Mouse (Mus musculus) MEL (cell line): ENCODE results near the gene Grik4. TPM values are rescaled to one million over a fixed set of nuclear protein-coding genes. Genes with fewer than 3 reads are reported as not detected.

Experiments
- DNase-seq: peaks from one replicate; pipeline ENCODE4 v3.0.0; 2011; ENCODE audit warnings: low read depth, low spot score
- H3K27ac ChIP-seq: 2 replicates; pipeline ENCODE4 v1.5.1; 2012; ENCODE audit warnings: low read depth, mild to moderate bottlenecking, control low read depth, low read length, moderate library complexity; ENCODE audit not compliant: control insufficient read depth
- H3K27me3 ChIP-seq, 2 experiments: fragments of 150-350 bp in 1 of 2; sonication (generic) in 1 of 2; 2 replicates each; pipeline ENCODE4 v1.6.1; 2012; ENCODE audit warnings: low read length in 2 of 2, mild to moderate bottlenecking in 2 of 2, improper control_type of control experiment in 1 of 2, moderate library complexity in 1 of 2; ENCODE audit not compliant: insufficient read depth in 2 of 2, control insufficient read depth in 1 of 2
- H3K36me3 ChIP-seq, 2 experiments: 2 replicates each; pipeline ENCODE4 v1.6.1; 2012 to 2014; ENCODE audit warnings: low read length in 2 of 2, improper control_type of control experiment in 1 of 2, inconsistent platforms in 1 of 2, mild to moderate bottlenecking in 1 of 2; ENCODE audit not compliant: insufficient read depth in 2 of 2, control insufficient read depth in 1 of 2
- H3K4me1 ChIP-seq, 2 experiments: fragments of 150-350 bp in 1 of 2; sonication (generic) in 1 of 2; 2 replicates each; pipeline ENCODE4 v1.6.1; 2012; ENCODE audit warnings: low read length in 2 of 2, improper control_type of control experiment in 1 of 2, mild to moderate bottlenecking in 1 of 2; ENCODE audit not compliant: insufficient read depth in 2 of 2, control insufficient read depth in 1 of 2
- H3K4me3 ChIP-seq, 2 experiments: fragments of 150-350 bp in 1 of 2; sonication (generic) in 1 of 2; 2 replicates each; pipeline ENCODE4 v1.5.1; 2012; ENCODE audit warnings: low read depth in 2 of 2, low read length in 2 of 2, mild to moderate bottlenecking in 2 of 2, moderate library complexity in 2 of 2, control low read depth in 1 of 2, improper control_type of control experiment in 1 of 2; ENCODE audit not compliant: control insufficient read depth in 1 of 2, insufficient read depth in 1 of 2
- H3K79me2 ChIP-seq: 2 replicates; pipeline ENCODE4 v1.6.1; 2012; ENCODE audit warnings: mild to moderate bottlenecking, low read length, moderate library complexity; ENCODE audit not compliant: control insufficient read depth, poor library complexity, insufficient read depth
- H3K9ac ChIP-seq: 2 replicates; pipeline ENCODE4 v1.6.1; 2012; ENCODE audit warnings: low read depth, mild to moderate bottlenecking, control low read depth, low read length, moderate library complexity; ENCODE audit not compliant: control insufficient read depth, poor library complexity, severe bottlenecking
- H3K9me3 ChIP-seq: fragments of 150-350 bp; sonication (generic); replicated peaks from 2 replicates; pipeline ENCODE4 v1.6.1; 2012; ENCODE audit warnings: mild to moderate bottlenecking, low read length, improper control_type of control experiment, moderate library complexity; ENCODE audit not compliant: insufficient read depth
- BHLHE40 ChIP-seq: IDR thresholded peaks from 2 replicates; pipeline ENCODE4 v1.6.1; 2012; ENCODE audit warnings: low read depth, mild to moderate bottlenecking, inconsistent platforms, low read length, improper control_type of control experiment, borderline replicate concordance
- CHD1 ChIP-seq: IDR thresholded peaks from 2 replicates; pipeline ENCODE4 v1.6.1; 2012; ENCODE audit warnings: low read depth, mild to moderate bottlenecking, inconsistent platforms, low read length, improper control_type of control experiment
- E2F4 ChIP-seq: IDR thresholded peaks from 2 replicates; pipeline ENCODE4 v1.6.1; 2011; ENCODE audit warnings: low read depth, low read length, improper control_type of control experiment, borderline replicate concordance
- ETS1 ChIP-seq: IDR thresholded peaks from 2 replicates; pipeline ENCODE4 v1.6.1; 2012; ENCODE audit warnings: low read depth, mild to moderate bottlenecking, inconsistent platforms, low read length, improper control_type of control experiment, moderate library complexity
- GATA1 ChIP-seq: IDR thresholded peaks from 2 replicates; pipeline ENCODE4 v1.6.1; 2011; ENCODE audit warnings: low read depth, low read length, improper control_type of control experiment
- HCFC1 ChIP-seq: IDR thresholded peaks from 2 replicates; pipeline ENCODE4 v1.6.1; 2012; ENCODE audit warnings: low read depth, mild to moderate bottlenecking, inconsistent platforms, low read length, improper control_type of control experiment, moderate library complexity
- MAX ChIP-seq: IDR thresholded peaks from 2 replicates; pipeline ENCODE4 v1.6.1; 2011; ENCODE audit warnings: low read length, improper control_type of control experiment
- MAZ ChIP-seq: IDR thresholded peaks from 2 replicates; pipeline ENCODE4 v1.6.1; 2012; ENCODE audit warnings: low read depth, mild to moderate bottlenecking, inconsistent platforms, low read length, improper control_type of control experiment
- MEF2A ChIP-seq: IDR thresholded peaks from 2 replicates; pipeline ENCODE4 v1.6.1; 2014; ENCODE audit warnings: low read depth, mild to moderate bottlenecking, inconsistent platforms, low read length, improper control_type of control experiment; ENCODE audit not compliant: poor library complexity, insufficient replicate concordance, severe bottlenecking; ENCODE audit errors: extremely low read depth
- MXI1 ChIP-seq: IDR thresholded peaks from 2 replicates; pipeline ENCODE4 v1.6.1; 2011; ENCODE audit warnings: mild to moderate bottlenecking, low read depth, low read length, improper control_type of control experiment
- MYB ChIP-seq: IDR thresholded peaks from 2 replicates; pipeline ENCODE4 v1.6.1; 2011; ENCODE audit warnings: mild to moderate bottlenecking, low read depth, low read length, improper control_type of control experiment
- POLR2A ChIP-seq, 2 experiments: IDR thresholded peaks; 2 replicates each; pipeline ENCODE4 v1.6.1; 2011 to 2012; ENCODE audit warnings: low read length in 2 of 2, mild to moderate bottlenecking in 2 of 2, control low read depth in 1 of 2, improper control_type of control experiment in 1 of 2, low read depth in 1 of 2, moderate library complexity in 1 of 2; ENCODE audit not compliant: control insufficient read depth in 1 of 2, insufficient read depth in 1 of 2, poor library complexity in 1 of 2
- POLR2AphosphoS2 ChIP-seq: IDR thresholded peaks from 2 replicates; pipeline ENCODE4 v1.6.1; 2011; ENCODE audit warnings: low read length, improper control_type of control experiment
- RCOR1 ChIP-seq: IDR thresholded peaks from 2 replicates; pipeline ENCODE4 v1.6.1; 2012; ENCODE audit warnings: low read depth, mild to moderate bottlenecking, inconsistent platforms, low read length, improper control_type of control experiment
- SIN3A ChIP-seq: IDR thresholded peaks from 2 replicates; pipeline ENCODE4 v1.6.1; 2012; ENCODE audit warnings: low read length, improper control_type of control experiment, inconsistent platforms
- SMC3 ChIP-seq: IDR thresholded peaks from 2 replicates; pipeline ENCODE4 v1.6.1; 2011; ENCODE audit warnings: low read depth, low read length, improper control_type of control experiment
- TBP ChIP-seq: IDR thresholded peaks from 2 replicates; pipeline ENCODE4 v1.8.0; 2011; ENCODE audit warnings: low read depth, low read length, improper control_type of control experiment
- TCF12 ChIP-seq: IDR thresholded peaks from 2 replicates; pipeline ENCODE4 v1.6.1; 2014; ENCODE audit warnings: low read depth, mild to moderate bottlenecking, inconsistent platforms, low read length, improper control_type of control experiment, moderate library complexity
- UBTF ChIP-seq: IDR thresholded peaks from 2 replicates; pipeline ENCODE4 v1.6.1; 2012; ENCODE audit warnings: low read depth, mild to moderate bottlenecking, inconsistent platforms, low read length, improper control_type of control experiment, moderate library complexity, borderline replicate concordance; ENCODE audit not compliant: insufficient read depth
- ZC3H11A ChIP-seq: IDR thresholded peaks from 2 replicates; pipeline ENCODE4 v1.6.1; 2012; ENCODE audit warnings: low read depth, mild to moderate bottlenecking, inconsistent platforms, low read length, improper control_type of control experiment
- ZKSCAN1 ChIP-seq: IDR thresholded peaks from 2 replicates; pipeline ENCODE4 v1.6.1; 2012; ENCODE audit warnings: low read depth, mild to moderate bottlenecking, inconsistent platforms, low read length, improper control_type of control experiment, moderate library complexity
- ZMIZ1 ChIP-seq: IDR thresholded peaks from 2 replicates; pipeline ENCODE4 v1.6.1; 2012; ENCODE audit warnings: low read depth, mild to moderate bottlenecking, inconsistent platforms, low read length, improper control_type of control experiment, moderate library complexity
- ZNF384 ChIP-seq: IDR thresholded peaks from 2 replicates; pipeline ENCODE4 v1.6.1; 2012; ENCODE audit warnings: low read depth, mild to moderate bottlenecking, inconsistent platforms, low read length, improper control_type of control experiment
- polyA plus RNA-seq, 2 experiments: library from polyadenylated mRNA; stranded (reverse) in 1 of 2; unstranded in 1 of 2; fragments of >175 nt in 1 of 2; fragments of >200 nt in 1 of 2; gene quantifications; 2 replicates each; pipeline versions ENCODE4 v1.2.1 to v1.2.4; 2012; ENCODE audit warnings: low replicate concordance in 2 of 2, low read depth in 1 of 2; ENCODE audit not compliant: insufficient read length in 2 of 2, insufficient read depth in 1 of 2, missing spikeins in 1 of 2
- total RNA-seq: library from RNA; depleted of rRNA; stranded (reverse); fragments of 300-350 nt; gene quantifications from 2 replicates; pipeline ENCODE4 v1.2.3, GENCODE M21; 2012

Grik4 gene
- total and polyA plus RNA-seq, 3 experiments: 0.17 TPM; not detected in 2

- Histone ChIP-seq H3K4me1 (no peaks in the 10 kb centered on the region), H3K4me3 (no peak overlapping the region), H3K27ac (no peak overlapping the region), H3K9me3 (no peaks in the 10 kb centered on the region), H3K36me3 (no peaks in the 10 kb centered on the region), H3K79me2 (no peaks in the 10 kb centered on the region), H3K27me3 (no peaks in the 10 kb centered on the region), H3K9ac (no peak overlapping the region)
- no peak for DNase-seq
- TF ChIP-seq TCF12 (no peak), E2F4 (no peak), MAX (no peak), GATA1 (no peak), ZMIZ1 (no peak), ETS1 (no peak), SMC3 (no peak), MAZ (no peak), UBTF (no peak), MYB (no peak), MEF2A (no peak), CHD1 (no peak), ZC3H11A (no peak), RCOR1 (no peak), BHLHE40 (no peak), TBP (no peak), POLR2A (IDR thresholded peaks at IDR 0.05; ENCODE audit: control insufficient read depth in 1 of 2, insufficient read depth in 1 of 2, low read depth in 1 of 2, low read length in 2 of 2, poor library complexity in 1 of 2) (no peak), ZKSCAN1 (no peak), ZNF384 (no peak), MXI1 (no peak)
Measured at GRCm38 (mm10) chr9:42866650-42867049, 77.6 kb downstream of the Grik4 start.

GRCm38 (mm10) chr9:42865036-42865829 lies 79.1 kb downstream of the Grik4 start:
- no peaks in the 10 kb centered on the region for H3K36me3 ChIP-seq
- no peak for DNase-seq

More at GRCm38 (mm10) chr9:42865036-42865829, 79.1 kb downstream of the Grik4 start:
- H3K27ac ChIP-seq: no peak overlapping the region
- H3K9ac ChIP-seq: no peak overlapping the region
- no peaks in the 10 kb centered on the region for H3K79me2 ChIP-seq
- H3K4me1 ChIP-seq: no peaks in the 10 kb centered on the region
- H3K4me3 ChIP-seq: no peak overlapping the region
- H3K27me3 ChIP-seq: no peaks in the 10 kb centered on the region
- TF ChIP-seq ETS1 (no peak), RCOR1 (no peak), ZC3H11A (no peak), MAX (no peak), ZKSCAN1 (no peak), HCFC1 (no peak), POLR2AphosphoS2 (no peak), SIN3A (no peak)
- TF ChIP-seq, all 39 proteins: peak for 0
- H3K9me3 ChIP-seq: no peaks in the 10 kb centered on the region
